Mouse (Mus musculus): ENCODE results near the gene Gm45521.

Gene Gm45521

GRCm38 (mm10) chr14:7954071-7954471 lies 3.0 kb upstream of the Gm45521 start:
- no peak for DNase-seq

- DNase-seq, result no peak
Observed at GRCm38 (mm10) chr14:7956427-7956826, 661 bp upstream of the Gm45521 start.

GRCm38 (mm10) chr14:7960616-7961015 lies 3.5 kb downstream of the Gm45521 start:
- peak; percentile 68 to 77 for DNase-seq

GRCm38 (mm10) chr14:7961714-7962113 lies 4.6 kb downstream of the Gm45521 start:
- peak; percentile 28 to 32 for DNase-seq

- no peak for DNase-seq
Observed at GRCm38 (mm10) chr14:7962626-7963025, 5.5 kb downstream of the Gm45521 start.

GRCm38 (mm10) chr14:7963160-7963559 lies 6.1 kb downstream of the Gm45521 start:
- no peak for DNase-seq

- DNase-seq, result peak; percentile 86 to 92
Observed at GRCm38 (mm10) chr14:7964219-7964889, 7.3 kb downstream of the Gm45521 start.

GRCm38 (mm10) chr14:7971889-7972493 lies 14.9 kb downstream of the Gm45521 start:
- no peak for DNase-seq

GRCm38 (mm10) chr14:7974643-7975042 lies 17.6 kb downstream of the Gm45521 start:
- no peak for DNase-seq

- no peak for DNase-seq
Observed at GRCm38 (mm10) chr14:7975177-7975576, 18.1 kb downstream of the Gm45521 start.

GRCm38 (mm10) chr14:7977471-7977870 lies 20.4 kb downstream of the Gm45521 start:
- DNase-seq, result no peak

- no peak for DNase-seq
Observed at GRCm38 (mm10) chr14:7978183-7978582, 21.1 kb downstream of the Gm45521 start.

- no peak for DNase-seq
Observed at GRCm38 (mm10) chr14:7981226-7981625, 24.1 kb downstream of the Gm45521 start.

GRCm38 (mm10) chr14:7986913-7987312 lies 29.8 kb downstream of the Gm45521 start:
- no peak for DNase-seq

GRCm38 (mm10) chr14:7989371-7989770 lies 32.3 kb downstream of the Gm45521 start:
- no peak for DNase-seq

- no peak for DNase-seq
Observed at GRCm38 (mm10) chr14:7989961-7990360, 32.9 kb downstream of the Gm45521 start.

- DNase-seq, result no peak
Observed at GRCm38 (mm10) chr14:7991108-7991776, 34.2 kb downstream of the Gm45521 start.

GRCm38 (mm10) chr14:7992158-7992557 lies 35.1 kb downstream of the Gm45521 start:
- DNase-seq, result no peak

- DNase-seq, result peak; percentile 32 to 42
Observed at GRCm38 (mm10) chr14:7994271-7994767, 37.2 kb downstream of the Gm45521 start, which contains the start of gene Dnase1l3. Gene Dnase1l3, minus strand, starts transcription at chr14:7994573.

GRCm38 (mm10) chr14:7997255-7997696 lies 40.2 kb downstream of the Gm45521 start:
- DNase-seq, result peak; percentile 95 to 97

- no peak for DNase-seq
Observed at GRCm38 (mm10) chr14:7999030-7999429, 41.9 kb downstream of the Gm45521 start.

- no peak for DNase-seq
Observed at GRCm38 (mm10) chr14:7999435-7999834, 42.3 kb downstream of the Gm45521 start.

- no peak for DNase-seq
Observed at GRCm38 (mm10) chr14:8000247-8000646, 43.2 kb downstream of the Gm45521 start.

All from cerebellum, postnatal 10 days (tissue).